Mouse (Mus musculus) heart, postnatal 0 days (tissue): Measurements from ENCODE around the gene Ccdc141. TPM values are rescaled to one million over a fixed set of nuclear protein-coding genes. Genes with fewer than 3 reads are reported as not detected.

Source experiments
- ATAC-seq: fragments of 200-750 bp; cut with Nextera tagmentation; 2 replicates; pipeline ENCODE4 v1.8.0; 2017; ENCODE audit warnings: low read depth, moderate number of reproducible peaks, moderate library complexity; ENCODE audit not compliant: insufficient read depth
- DNase-seq: peaks from one replicate; pipeline ENCODE4 v3.0.0-alpha.2; 2016; ENCODE audit warnings: low spot score
- H3K27ac ChIP-seq: fragments of 300-500 bp; sonication (generic); 2 replicates; pipeline ENCODE4 v1.5.1; 2014; ENCODE audit warnings: low read depth, mild to moderate bottlenecking
- H3K27me3 ChIP-seq: fragments of 300-500 bp; sonication (generic); 2 replicates; pipeline ENCODE4 v1.6.1; 2014; ENCODE audit warnings: low read length, mixed read lengths; ENCODE audit not compliant: control insufficient read depth, insufficient read depth
- H3K36me3 ChIP-seq: fragments of 300-500 bp; sonication (generic); replicated peaks from 2 replicates; pipeline ENCODE4 v1.6.1; 2014; ENCODE audit warnings: low read length, mixed read lengths; ENCODE audit not compliant: control insufficient read depth, insufficient read depth
- H3K4me1 ChIP-seq: fragments of 300-500 bp; sonication (generic); 2 replicates; pipeline ENCODE4 v1.6.1; 2014; ENCODE audit warnings: antibody characterized with exemption; ENCODE audit not compliant: control insufficient read depth, insufficient read depth
- H3K4me2 ChIP-seq: fragments of 300-500 bp; sonication (generic); 2 replicates; pipeline ENCODE4 v1.6.1; 2014; ENCODE audit warnings: low read depth, mild to moderate bottlenecking, low read length, moderate library complexity
- H3K4me3 ChIP-seq: fragments of 300-500 bp; sonication (generic); 2 replicates; pipeline ENCODE4 v1.5.1; 2014; ENCODE audit warnings: low read depth, low read length
- H3K9ac ChIP-seq: fragments of 300-500 bp; sonication (generic); replicated peaks from 2 replicates; pipeline ENCODE4 v1.6.1; 2014; ENCODE audit warnings: low read depth, low read length, mixed read lengths
- H3K9me3 ChIP-seq: fragments of 300-500 bp; sonication (generic); replicated peaks from 2 replicates; pipeline ENCODE4 v1.6.1; 2016; ENCODE audit warnings: low read length; ENCODE audit not compliant: control insufficient read depth
- CTCF ChIP-seq: IDR thresholded peaks from 2 replicates; pipeline ENCODE4 v1.5.1; 2016; ENCODE audit warnings: antibody characterized with exemption, control low read depth, low read depth
- EP300 ChIP-seq: IDR thresholded peaks from 2 replicates; pipeline ENCODE4 v1.6.1; 2016; ENCODE audit warnings: antibody characterized with exemption, low read depth
- WGBS: fragments of 180-500 bp; shearing (Covaris S2); extraction: QIAGEN DNeasy Blood & Tissue Kit; methylation state at CpG from one replicate; pipeline ENCODE4 v1.1.7; 2014; 5-methylcytosine and 5-hydroxymethylcytosine counted together
- polyA plus RNA-seq: library from polyadenylated mRNA; unstranded; fragments of >200 nt; fragmentation: Nextera tagmentation; extraction: Ambion mirVana; gene quantifications from 2 replicates; pipeline ENCODE4 v1.2.1, GENCODE M21; 2015
- total RNA-seq: library from RNA; depleted of rRNA; stranded (reverse); fragments of >200 nt; gene quantifications from 2 replicates; pipeline ENCODE4 v1.2.3, GENCODE M21; 2014; ENCODE audit warnings: low replicate concordance

Ccdc141 gene
- total and polyA plus RNA-seq, 2 experiments from 2014 or later = 139 to 162 TPM

DNA sequence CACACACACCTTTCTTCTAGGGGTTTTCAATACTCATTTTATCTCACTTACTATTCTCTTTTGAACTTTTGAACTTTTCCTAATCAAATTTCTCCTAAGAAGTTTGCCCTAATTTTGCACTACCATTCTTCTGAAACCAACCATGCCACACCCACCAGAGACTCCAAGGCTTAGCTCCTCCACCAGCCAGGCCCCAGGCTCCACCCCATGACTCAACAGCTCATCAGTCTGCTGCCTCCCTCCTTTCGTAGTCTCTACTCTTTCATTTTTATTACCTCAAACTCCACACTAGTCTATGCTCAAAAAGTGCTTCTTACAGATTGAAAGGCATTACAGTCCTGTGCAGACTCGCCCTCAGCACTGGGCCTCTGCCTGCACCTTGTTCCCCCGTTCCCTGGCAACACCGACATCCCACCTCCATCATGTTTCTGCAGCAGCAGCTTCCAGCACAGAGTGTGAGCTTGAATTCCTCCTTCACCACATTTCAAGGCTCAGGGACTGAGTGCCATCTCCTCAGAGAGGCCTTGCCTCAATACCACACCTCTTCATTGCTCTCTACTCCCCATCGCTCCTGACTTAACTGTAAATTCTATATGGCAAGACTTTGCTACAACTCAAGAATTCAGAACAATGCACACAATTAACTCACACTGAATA is 30.6 kb upstream of the Ccdc141 start:
- ATAC-seq (no peak), DNase-seq (no peak)
- Histone ChIP-seq H3K9ac (no peak overlapping the region), H3K27ac (no peak overlapping the region), H3K36me3 (0 out of 2 replicates have a peak, but pooled peaks cover 10% of the 10 kb centered on the region), H3K4me3 (no peak overlapping the region), H3K9me3 (no peaks in the 10 kb centered on the region), H3K4me1 (peaks cover 10% of the 10 kb centered on the region), H3K27me3 (no peaks in the 10 kb centered on the region), H3K4me2 (no peak overlapping the region)
- no peak for TF ChIP-seq CTCF
- no peak for TF ChIP-seq EP300
- 68% methylated on average over 5 of the region's 5 CpGs for WGBS

DNA sequence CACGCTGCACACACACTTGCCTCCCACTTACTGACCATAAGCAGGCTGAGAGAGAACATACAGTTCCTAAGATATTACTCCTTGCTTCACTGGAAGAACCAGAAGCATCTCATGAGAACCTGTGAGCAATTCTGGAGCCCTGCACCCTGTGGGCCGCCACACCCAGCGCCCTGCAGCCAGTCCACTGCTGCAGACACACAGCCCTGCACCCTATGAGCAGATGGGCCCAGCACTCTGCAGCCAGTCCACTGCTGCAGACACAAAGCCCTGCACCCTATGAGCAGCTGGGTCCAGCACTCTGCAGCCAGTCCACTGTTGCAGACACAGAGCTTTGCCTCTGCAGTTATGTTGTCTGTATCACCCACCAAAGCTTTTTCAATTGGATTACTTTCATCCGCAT is 29.9 kb upstream of the Ccdc141 start:
- 64% methylated on average over 4 of the region's 4 CpGs for WGBS
- no peak overlapping the region for H3K4me2 ChIP-seq
- TF ChIP-seq EP300 (no peak), CTCF (no peak)

DNA sequence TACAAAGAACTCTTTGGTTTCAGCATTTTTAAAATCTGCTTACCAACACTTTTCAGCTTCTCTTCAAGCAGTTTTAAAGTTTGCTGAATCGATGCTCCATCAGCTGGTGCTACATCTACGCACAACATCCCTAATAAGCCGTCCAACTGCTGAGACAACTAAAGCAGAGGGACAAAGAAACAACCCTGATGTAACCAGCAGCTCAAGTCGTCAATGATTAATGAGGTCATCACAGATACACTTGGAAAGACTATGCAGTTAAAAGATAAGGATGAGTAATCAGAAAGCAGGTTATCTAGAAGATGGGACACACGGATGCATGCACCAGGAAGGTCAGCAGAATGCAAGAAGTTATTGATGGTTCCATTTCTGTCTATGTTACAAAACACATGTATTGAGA is 27.8 kb upstream of the Ccdc141 start:
- H3K9me3 ChIP-seq = no peaks in the 10 kb centered on the region
- H3K4me2 ChIP-seq = no peak overlapping the region
- TF ChIP-seq CTCF (no peak), EP300 (no peak)
- no peak overlapping the region for H3K27ac ChIP-seq
- 65% methylated on average over 5 of the region's 5 CpGs for WGBS
- DNase-seq (no peak), ATAC-seq (no peak)
- H3K4me1 ChIP-seq = peaks cover 10% of the 10 kb centered on the region
- H3K4me3 ChIP-seq = no peak overlapping the region
- no peaks in the 10 kb centered on the region for H3K27me3 ChIP-seq
- H3K9ac ChIP-seq = no peak overlapping the region
- peaks cover 17% of the 10 kb centered on the region for H3K36me3 ChIP-seq

More for the DNA sequence above, 29.9 kb upstream of the Ccdc141 start:
- Histone ChIP-seq H3K4me1 (peaks cover 10% of the 10 kb centered on the region), H3K9ac (no peak overlapping the region), H3K4me3 (no peak overlapping the region), H3K36me3 (0 out of 2 replicates have a peak, but pooled peaks cover 6% of the 10 kb centered on the region), H3K27me3 (no peaks in the 10 kb centered on the region), H3K27ac (no peak overlapping the region), H3K9me3 (no peaks in the 10 kb centered on the region)
- DNase-seq (no peak), ATAC-seq (no peak)

DNA sequence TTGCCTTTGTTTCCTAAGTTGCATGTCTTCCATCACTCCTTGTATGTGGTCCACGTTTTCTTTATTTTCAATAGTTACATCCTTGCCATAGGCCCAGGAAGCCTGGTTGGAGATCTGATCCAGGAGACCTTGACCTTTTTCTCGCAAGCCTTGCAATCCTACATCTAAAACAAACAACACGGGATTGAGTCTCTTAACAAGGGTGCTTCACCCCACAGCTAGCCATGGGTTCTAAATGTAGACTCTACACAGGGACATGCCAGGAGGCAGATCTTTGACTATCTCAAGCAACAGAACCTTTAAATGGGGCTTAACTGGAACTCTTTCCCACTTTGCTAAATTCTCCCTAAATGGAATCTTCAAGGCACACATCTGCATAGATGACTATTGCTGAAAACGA is 26.4 kb upstream of the Ccdc141 start:
- Histone ChIP-seq H3K9me3 (no peaks in the 10 kb centered on the region), H3K36me3 (peaks cover 19% of the 10 kb centered on the region), H3K4me3 (no peak overlapping the region), H3K4me2 (no peak overlapping the region), H3K4me1 (peaks cover 10% of the 10 kb centered on the region), H3K27ac (no peak overlapping the region), H3K27me3 (no peaks in the 10 kb centered on the region), H3K9ac (no peak overlapping the region)
- DNase-seq (no peak), ATAC-seq (no peak)
- no peak for TF ChIP-seq EP300
- 88% methylated on average over 4 of the region's 4 CpGs for WGBS

DNA sequence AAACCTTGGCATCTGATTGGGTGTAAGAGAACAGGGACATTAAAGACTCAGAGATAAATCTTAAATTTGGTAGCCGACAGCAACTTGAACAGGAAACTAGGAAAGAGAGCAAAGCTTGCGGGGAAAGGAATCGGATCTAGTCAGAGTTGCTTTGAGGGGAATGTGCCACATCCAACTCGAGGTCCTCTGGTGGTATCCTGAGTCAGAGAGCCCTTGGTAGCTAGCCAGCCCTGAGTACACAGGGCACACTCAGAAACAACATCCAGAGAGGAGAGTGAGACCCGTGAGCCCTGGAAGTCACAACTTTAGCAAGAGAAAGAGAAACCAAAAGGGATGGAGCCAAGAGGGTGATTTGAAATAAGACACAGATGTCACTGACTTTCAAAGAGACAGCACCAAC is 24.6 kb upstream of the Ccdc141 start:
- no peak overlapping the region for H3K4me2 ChIP-seq
- H3K9me3 ChIP-seq = no peaks in the 10 kb centered on the region
- DNase-seq (no peak), ATAC-seq (no peak)
- WGBS = 80% methylated on average over 5 of the region's 5 CpGs
- TF ChIP-seq CTCF = no peak
- TF ChIP-seq EP300 = no peak
- no peak overlapping the region for H3K27ac ChIP-seq
- peaks cover 30% of the 10 kb centered on the region for H3K36me3 ChIP-seq
- H3K4me1 ChIP-seq = no peaks in the 10 kb centered on the region
- H3K27me3 ChIP-seq = no peaks in the 10 kb centered on the region
- no peak overlapping the region for H3K9ac ChIP-seq
- no peak overlapping the region for H3K4me3 ChIP-seq

DNA sequence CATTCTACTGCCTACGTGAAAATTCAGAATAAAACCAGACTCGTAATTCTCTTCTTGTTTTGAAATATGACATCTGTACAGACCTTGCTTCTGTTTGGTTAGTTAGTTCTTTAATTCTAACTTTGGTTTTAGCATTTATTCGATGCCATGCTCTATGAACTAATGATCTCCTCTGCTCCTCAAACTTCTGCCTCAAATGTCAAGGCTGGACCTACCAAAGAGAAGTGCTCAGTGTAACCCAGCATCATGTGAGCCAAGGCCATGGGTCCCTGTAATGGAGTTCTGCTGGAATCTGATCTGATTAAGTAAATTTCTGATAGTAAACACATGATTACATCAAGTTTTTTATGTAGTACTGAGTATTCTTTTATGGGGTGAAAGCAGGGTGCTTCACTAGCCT is 21.4 kb upstream of the Ccdc141 start:
- no peak overlapping the region for H3K4me3 ChIP-seq
- DNase-seq = no peak
- H3K36me3 ChIP-seq = peaks cover 34% of the 10 kb centered on the region
- ATAC-seq = no peak
- H3K9ac ChIP-seq = no peak overlapping the region
- no peaks in the 10 kb centered on the region for H3K27me3 ChIP-seq
- H3K27ac ChIP-seq = no peak overlapping the region
- 84% methylated on average over 3 of the region's 3 CpGs for WGBS
- TF ChIP-seq CTCF (no peak), EP300 (no peak)
- H3K4me2 ChIP-seq = no peak overlapping the region
- H3K9me3 ChIP-seq = no peaks in the 10 kb centered on the region
- H3K4me1 ChIP-seq = no peaks in the 10 kb centered on the region
